Mouse (Mus musculus): ENCODE data around the gene Foxn4.

Foxn4 gene

DNA sequence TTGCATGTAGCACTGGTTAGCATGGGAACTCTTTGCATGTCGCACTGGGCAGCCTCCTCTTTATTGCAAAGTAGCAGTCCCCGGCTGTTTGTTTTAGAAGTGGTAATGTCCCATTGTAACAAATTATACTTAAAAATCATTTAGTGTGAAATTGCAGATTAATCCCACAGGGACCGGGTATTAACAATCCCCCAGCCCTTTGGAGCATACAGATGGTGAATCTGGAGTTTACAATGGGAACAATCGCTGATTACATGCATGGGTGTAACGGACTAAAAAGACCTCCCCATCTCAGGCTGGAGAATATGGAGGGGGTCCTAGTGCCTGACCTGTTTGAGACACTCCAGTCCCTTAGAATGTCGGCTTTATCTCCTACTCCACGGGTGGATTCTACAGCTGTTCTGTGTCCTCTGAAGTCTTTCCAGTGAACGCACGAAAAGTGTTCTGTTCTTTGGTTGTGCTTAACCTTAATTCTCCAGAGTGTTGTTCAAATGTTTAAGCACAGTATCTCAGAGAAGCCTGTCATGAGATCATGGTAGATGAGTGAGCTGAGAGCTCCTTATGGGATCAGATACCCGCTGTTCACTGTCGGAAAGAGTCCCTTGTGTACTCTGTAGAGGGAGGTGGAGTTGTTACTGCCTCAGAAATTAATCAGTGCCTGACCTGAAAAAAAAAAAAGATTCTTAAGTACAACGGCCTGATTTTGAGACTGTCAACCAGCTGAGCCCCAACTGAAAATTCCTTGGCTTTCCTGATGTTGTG, 6.0 kb upstream of the Foxn4 start:
- DNase-seq, result no peak

DNA sequence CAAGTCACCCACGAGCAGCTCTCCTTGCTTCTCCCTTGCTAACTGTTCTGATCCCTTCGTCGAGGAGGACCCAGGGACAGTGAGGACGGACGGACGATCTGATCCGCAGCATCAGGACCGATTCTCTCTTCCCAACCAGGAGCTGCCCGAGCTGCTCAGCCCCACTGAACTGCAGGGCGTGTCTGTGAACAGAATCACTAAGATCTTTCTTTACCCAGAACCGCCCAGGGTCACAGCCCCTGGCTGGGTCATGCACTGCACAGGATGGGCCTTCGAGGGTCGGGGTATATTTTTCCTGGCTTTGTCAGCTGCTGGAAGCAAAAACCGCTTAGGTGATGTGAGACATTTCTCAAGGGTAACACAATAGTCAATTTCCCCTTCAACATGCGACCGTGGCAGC, 2.4 kb upstream of the Foxn4 start:
- no peak for DNase-seq

DNA sequence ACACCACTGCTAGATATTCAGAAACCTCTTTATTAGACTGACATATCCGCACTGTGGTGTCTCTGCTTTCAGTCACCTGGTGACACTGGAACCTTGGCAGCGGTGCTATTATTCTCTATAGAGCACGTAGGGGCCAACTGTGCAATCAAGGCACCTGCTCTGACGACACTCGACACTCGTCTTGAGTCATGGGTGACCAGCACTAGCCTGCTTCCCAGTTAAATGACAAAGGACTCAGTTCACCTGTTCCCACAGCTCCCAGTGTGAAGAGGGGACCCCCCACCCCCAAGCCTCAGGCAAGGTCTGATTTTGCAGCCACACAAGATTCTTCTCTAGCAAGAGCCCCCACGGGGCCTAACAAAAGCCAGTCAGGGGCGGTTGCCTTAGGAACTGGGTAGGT, 1.7 kb upstream of the Foxn4 start:
- no peak for DNase-seq

DNA sequence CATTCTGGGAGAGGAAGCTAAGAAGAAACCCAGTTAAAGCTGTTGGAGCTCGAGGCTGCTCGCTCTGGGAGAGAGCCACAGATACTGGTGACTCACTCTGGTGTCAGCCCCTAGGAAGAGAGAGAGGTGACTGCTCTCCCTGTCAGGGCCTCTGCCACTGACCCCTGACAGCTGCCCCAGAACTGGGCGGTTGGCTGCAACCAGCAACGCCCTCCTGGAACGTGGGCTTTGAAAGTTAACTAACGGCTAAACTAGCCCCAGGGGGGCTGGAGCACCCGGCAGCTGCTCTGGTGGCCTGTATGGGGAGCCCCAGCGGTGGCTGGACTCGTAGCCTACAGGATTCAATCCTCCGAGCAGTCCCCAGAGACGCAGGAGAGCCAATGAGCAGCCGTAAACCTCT, 3.6 kb downstream of the Foxn4 start:
- DNase-seq, result no peak

DNA sequence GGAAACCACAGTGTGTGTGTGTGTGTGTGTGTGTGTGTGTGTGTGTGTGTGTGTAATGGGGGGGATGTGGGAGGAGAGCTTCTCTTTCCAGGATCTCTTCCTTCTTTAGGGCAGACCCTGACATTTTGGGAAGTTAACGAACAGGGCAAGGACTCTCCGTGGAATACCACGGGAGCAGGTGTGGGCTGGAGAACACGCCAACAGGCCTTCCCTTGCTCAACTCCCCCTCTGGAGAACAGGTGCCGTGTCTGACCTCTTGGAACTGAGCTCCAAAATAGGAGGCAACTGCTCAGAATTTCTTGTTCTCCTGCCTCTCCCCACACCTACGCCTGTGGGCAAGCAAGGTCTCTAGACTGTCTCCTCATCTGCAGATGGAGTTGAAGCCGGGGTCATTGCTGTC, 4.1 kb downstream of the Foxn4 start:
- no peak for DNase-seq

DNA sequence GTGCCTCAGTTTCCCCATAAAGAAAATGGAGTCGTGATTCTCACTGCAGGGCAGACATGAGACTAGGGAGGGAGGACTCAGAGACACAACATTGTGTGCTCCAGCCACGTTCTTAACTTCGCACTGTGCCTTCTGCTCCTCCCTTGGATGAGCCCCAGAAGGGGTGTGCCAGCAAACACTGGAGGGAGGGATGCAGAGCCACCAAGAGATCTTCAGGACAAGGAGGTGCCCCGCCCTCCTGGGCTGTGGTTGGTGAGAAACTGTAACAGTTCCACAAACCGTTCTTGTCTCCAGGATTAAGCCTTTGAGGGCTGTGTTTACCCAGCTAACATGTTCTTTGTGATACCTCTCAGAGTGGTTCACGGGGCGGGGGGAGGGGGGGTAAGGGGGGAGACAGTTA, 5.0 kb downstream of the Foxn4 start:
- no peak for DNase-seq

DNA sequence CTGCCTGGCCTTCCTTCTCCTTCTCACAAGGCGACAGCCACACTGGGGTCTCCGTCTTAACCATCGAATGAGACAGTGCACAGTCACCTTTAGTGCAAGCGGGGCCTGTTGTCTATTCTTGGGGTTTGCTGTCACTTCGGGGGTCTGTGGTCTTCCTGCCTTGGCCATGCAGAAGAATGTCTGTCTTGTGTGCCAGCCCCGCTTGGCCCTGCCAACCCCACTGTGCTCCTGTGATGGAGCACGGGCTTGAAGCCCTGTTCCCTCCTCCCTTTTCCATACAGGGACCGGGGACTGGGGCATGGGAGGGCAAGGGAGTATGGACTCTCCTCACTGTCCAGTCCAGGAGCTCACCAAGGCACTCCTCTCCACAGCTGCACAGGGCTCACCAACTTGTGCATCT, 8.8 kb downstream of the Foxn4 start:
- DNase-seq, result no peak

DNA sequence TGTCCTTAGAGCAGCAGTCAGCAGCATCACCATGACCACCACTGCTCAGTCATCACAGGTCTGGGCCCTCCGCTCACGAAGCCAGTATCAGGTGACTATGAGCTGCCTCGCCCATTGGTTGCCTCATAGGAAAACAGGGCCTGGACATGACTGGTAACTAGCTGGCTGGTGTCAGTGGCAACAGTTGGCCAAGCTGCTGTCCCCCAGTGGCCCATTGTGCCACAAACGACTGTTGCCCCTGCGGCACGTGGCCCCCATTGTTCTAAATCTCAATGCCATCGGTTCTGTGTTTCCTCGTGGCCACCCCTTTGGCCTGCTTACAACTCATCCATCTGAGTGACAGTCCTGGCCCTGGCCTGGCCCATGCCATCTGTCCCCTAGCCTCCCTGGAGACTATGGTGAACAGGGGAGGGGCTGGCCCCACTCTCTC, 9.6 kb downstream of the Foxn4 start:
- DNase-seq, result no peak

DNA sequence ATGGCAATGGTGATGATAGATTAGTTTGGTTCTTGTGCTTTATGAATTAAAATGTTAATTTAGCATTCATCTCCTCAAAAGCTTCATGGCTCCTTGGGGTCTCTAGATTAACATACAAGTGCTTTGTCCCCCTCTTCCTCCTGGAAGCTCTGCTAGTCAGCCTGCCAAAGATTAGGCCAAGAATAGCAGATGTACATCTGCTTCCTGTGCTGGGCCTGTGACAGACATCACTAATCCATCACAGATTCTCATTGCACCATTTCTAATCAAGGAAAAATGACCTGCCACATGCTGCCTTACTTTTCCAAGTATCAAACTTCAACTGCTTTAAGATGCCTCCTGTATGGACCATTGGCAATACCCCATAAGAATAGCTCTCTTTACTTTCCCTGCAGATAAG, 12.1 kb downstream of the Foxn4 start:
- no peak for DNase-seq

DNA sequence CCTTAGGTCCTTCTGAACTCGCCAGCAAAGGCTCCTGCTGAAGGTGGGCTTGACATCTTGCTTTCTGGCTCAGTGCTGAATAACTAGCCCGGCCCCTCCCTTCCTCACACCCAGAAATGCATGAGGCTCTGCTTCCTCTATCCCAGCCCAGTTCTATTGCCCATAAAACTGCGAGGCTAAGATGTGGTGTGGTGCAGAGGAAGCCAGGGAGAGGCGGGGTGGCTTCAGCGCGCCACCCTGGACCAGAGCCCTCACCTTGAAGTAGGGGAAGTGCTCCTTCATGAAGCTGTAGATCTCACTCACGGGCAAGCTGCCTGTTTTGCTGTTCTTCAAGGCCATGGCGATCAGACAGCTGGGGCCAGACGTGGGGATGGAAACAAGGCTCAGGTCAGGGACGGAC, 14.1 kb downstream of the Foxn4 start:
- DNase-seq, result no peak

DNA sequence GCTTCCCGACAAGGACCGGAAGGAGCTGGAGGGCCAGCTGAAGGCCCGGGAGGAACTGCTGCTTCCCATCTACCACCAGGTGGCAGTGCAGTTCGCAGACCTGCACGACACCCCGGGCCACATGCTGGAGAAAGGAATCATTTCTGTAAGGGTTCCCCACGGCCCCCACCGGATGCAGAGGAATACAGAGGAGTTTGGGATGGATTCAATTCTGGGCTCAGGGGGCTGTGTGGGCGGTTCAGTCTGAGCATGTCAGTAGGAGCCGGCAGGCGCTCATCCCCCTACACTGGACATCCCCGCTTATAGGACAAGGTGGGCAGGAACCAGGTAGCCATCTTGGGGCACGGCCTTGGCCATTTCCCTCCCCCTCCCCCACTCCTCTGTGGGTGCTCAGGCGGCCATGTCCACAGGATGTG, 25.4 kb downstream of the Foxn4 start:
- DNase-seq, result peak; percentile 81

DNA sequence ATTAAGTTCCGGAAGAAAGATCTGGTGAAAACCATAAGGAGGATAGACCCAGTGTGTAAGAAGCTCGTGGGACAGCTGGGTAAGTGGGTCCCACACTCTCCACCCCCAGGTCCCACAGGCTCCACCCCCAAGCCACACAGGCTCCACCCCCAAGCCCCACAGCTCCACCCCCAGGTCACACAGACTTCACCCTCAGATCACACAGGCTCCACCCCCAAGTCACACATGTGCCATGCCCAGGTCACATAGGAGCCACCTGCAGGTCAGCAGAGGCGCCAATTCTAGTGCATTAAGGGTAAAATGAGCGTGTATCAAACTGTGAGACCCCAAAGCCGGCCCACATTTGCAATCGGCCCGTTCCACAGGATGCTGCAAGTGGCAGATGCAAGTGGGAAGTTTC, 27.1 kb downstream of the Foxn4 start:
- no peak for DNase-seq

DNA sequence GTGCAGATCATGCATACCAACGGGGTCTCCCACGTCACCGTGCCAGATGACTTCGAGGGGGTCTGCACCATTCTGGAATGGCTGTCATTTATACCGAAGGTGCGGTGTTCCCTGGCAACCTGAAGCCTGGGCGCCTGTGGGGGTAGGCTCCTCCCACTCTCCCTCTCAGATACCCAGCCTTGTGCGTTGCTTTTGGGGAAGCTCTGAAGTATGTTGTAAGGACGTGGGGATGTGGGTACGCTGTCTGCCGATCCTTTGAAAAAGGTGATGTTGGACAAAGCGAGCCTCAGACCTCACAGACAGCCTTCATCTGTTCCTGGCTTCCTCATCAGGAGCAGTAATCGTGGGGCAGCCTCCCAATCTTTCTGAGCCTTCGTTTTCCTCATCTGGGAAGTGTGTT, 33.9 kb downstream of the Foxn4 start:
- DNase-seq, result no peak

DNA sequence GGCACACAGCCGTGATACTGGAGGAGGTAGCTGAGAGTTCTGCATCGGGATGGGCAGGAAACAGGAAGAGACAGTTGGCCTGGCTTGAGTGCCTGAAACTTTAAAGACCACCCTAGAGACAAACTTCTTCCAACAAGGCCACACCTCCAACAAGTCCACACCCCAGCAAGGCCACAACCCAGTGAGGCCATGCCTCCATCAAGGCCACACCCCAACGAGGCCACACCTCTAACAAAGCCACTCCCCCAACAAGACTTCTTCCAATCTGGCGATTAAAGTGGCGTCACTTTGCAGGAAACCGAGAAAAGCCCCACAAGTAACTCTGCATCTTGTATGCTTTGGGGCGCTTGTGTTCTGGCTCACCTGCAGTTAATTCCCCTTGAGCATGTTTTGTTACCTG, 34.7 kb downstream of the Foxn4 start:
- no peak for DNase-seq

DNA sequence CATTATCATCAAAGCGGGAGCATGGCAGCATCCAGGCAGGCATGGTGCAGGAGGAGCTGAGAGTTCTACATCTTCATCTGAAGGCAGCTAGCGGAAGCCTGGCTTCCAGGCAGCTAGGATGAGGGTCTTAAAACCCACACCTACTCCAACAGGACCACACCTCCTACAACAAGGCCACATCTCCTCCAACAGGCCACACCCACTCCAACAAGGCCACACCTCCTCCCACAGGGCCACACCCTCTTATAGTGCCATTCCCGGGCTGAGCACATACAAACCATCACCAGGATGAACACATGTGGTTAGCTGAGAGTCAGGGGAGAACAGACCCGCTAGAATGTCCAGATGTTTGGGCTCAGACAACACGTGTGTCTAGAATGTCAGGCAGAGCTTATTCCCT, 44.7 kb downstream of the Foxn4 start:
- no peak for DNase-seq

DNA sequence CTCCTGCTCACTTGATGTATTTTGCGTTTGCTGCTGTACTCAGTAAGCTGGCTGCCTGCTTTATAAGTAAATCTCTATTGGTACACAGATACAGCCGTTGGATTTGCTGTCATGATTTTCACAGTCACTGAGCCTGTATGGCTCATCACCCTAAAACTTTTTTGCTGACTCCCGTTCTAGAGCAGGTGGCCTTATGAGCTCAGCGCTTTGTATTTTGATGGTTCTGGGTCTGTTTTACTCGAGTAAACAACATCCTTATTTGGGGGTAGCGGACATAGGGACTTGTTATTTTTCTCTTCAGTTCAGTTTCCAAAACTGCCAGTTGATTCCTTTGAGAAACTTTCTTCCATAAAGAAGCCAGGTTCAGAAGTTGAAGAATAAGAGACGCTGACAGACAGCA, 47.6 kb downstream of the Foxn4 start:
- no peak for DNase-seq

DNA sequence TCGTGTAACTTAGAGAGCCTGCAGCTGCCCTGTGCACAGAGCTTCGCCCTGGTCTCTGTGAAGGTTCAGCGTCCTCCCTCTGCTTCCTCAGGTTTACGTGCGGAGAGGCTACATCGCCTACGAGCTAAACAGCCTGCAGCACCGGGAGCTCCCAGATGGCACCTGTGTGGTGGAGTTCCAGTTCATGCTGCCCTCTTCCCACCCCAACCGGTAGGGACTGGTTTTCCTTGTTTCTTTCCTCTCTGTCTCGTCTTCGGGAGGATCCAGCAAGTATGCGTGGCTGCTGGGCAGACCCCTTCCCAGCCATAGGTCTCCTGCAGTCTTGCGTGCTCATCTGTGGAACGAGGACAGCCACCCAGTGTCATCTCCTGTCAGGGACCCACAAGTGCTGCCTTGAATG, 54.8 kb downstream of the Foxn4 start:
- no peak for DNase-seq

DNA sequence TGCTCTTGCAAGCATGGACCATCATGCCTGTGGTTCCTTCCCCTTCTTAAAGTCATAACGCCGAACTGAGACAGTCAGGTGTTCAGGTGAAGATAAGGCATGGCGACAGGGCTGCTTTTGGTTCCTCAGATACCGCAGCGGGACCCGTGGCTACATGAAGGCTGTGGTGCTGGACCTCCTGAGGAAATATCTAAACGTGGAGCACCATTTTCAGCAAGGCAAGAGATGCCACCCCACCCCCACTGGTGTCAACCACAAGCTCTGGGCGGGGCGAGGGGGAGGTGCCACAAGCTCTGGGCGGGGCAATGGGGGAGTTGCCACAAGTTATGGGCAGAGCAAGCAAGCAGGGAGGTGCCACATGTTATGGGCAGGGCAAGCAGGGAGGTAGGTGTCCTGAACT, 60.4 kb downstream of the Foxn4 start:
- no peak for DNase-seq

DNA sequence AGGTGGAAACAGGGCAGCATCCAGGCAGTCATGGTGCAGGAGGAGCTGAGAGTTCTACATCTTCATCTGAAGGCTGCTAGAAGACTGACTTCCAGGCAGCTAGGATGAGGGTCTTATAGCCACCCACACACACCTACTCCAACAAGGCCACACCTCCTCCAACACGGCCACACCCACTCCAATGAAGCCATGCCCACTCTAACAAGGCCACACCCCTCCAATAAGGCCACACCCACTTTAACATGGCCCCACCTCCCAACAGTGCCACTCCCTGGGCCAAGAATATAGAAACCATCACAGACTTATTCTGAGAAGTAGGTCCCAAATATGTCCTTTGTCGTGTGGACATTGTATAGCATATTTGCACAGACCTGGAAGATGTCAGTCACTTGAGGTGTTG, 67.4 kb downstream of the Foxn4 start:
- DNase-seq, result no peak

Data from right cerebral cortex, postnatal 4 days (tissue).